Mouse (Mus musculus): ENCODE results near the gene Plscr5. TPM values are rescaled to one million over a fixed set of nuclear protein-coding genes. Genes with fewer than 3 reads are reported as not detected.

The Plscr5 gene
- polyA plus RNA-seq, 1 experiment from 2014 or later = not detected

DNA sequence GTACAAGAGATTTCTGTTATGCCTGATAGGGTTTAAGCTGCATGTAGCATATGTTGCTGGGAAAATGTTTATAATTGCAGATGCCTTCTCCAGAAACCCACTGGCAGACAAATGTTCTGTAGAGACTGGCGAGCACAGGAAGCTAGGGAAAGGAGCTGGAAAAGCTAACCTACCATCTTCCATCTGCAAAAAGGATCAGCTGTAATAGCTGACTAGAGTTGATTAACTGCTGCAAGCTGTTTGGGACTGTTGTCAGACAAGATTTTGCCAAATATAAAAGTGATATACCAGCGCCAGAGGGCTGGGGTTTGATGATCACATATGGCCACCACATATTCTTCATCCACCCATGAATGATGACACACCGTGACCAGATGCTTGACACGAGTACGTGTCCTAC is 6.8 kb downstream of the Plscr5 start:
- Histone ChIP-seq H3K4me3 (ENCODE audit: low read length) (no peak overlapping the region), H3K9ac (ENCODE audit: low read length) (no peak overlapping the region), H3K36me3 (ENCODE audit: control insufficient read depth, insufficient read depth, low read length) (no peaks in the 10 kb centered on the region), H3K27ac (ENCODE audit: low read length) (no peak overlapping the region), H3K4me1 (replicated peaks; ENCODE audit: control insufficient read depth, insufficient read depth, low read length) (no peaks in the 10 kb centered on the region), H3K9me3 (ENCODE audit: control insufficient read depth, low read length) (no peaks in the 10 kb centered on the region), H3K27me3 (ENCODE audit: control insufficient read depth, insufficient read depth, low read depth, low read length) (no peaks in the 10 kb centered on the region), H3K4me2 (ENCODE audit: low read depth, low read length) (no peak overlapping the region)
- WGBS = 75% methylated on average over 5 of the region's 5 CpGs
- ATAC-seq (ENCODE audit: low read depth) = no peak

DNA sequence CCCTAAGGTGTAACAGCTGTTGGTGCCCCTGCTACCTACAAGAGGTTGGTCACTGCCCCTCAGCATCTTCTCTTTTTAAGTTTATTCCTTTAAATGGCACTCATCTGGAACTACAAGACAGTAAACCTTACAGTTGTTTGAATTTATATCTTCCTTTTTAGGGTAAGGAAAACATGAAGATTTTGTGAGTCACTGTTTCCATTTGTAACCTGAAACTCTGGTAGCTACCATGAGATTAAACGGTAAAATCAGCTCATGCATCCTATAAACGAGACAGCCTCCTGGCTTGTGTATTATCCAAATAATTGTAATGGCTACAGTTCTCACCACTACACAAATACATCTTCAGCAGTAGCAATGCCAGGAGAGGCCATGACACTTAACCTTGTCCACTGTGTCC is 11.7 kb downstream of the Plscr5 start:
- H3K9ac ChIP-seq (ENCODE audit: low read length) = no peak overlapping the region
- no peak overlapping the region for H3K4me2 ChIP-seq (ENCODE audit: low read depth, low read length)
- H3K4me1 ChIP-seq (replicated peaks; ENCODE audit: control insufficient read depth, insufficient read depth, low read length) = no peaks in the 10 kb centered on the region
- ATAC-seq (ENCODE audit: low read depth) = no peak
- WGBS = 36% methylated on average over 2 of the region's 2 CpGs
- H3K27ac ChIP-seq (ENCODE audit: low read length) = no peak overlapping the region
- H3K27me3 ChIP-seq (ENCODE audit: control insufficient read depth, insufficient read depth, low read depth, low read length) = no peaks in the 10 kb centered on the region
- H3K9me3 ChIP-seq (ENCODE audit: control insufficient read depth, low read length) = no peaks in the 10 kb centered on the region
- H3K4me3 ChIP-seq (ENCODE audit: low read length) = no peak overlapping the region
- no peaks in the 10 kb centered on the region for H3K36me3 ChIP-seq (ENCODE audit: control insufficient read depth, insufficient read depth, low read length)

DNA sequence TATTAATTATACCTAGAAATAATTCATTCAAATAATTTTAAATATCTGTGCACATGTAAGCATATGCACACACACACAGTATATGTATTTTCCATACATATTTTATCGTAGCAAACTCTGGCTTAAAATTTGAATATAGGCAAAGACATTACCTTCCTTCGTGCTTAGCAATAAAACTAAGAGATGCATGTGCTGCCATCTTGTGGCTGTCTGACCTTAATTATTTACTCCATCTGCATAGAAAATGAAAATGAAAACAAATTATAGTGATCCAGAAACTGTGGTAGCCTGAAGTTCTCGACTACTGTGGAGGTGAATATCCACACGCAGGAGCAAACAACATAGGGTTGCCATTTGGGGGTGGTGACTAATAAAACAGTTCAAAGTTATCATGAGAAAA is 14.6 kb downstream of the Plscr5 start:
- ATAC-seq (ENCODE audit: low read depth) = peak; percentile 34; the same call in 1 of the 2 replicates
- H3K4me3 ChIP-seq (ENCODE audit: low read length) = peak overlapping the region; percentile 25; the same call in 1 of the 2 replicates
- H3K4me1 ChIP-seq (replicated peaks; ENCODE audit: control insufficient read depth, insufficient read depth, low read length) = peaks cover 4% of the 10 kb centered on the region; the same call in 1 of the 2 replicates
- no peaks in the 10 kb centered on the region for H3K9me3 ChIP-seq (ENCODE audit: control insufficient read depth, low read length)
- no peak overlapping the region for H3K9ac ChIP-seq (ENCODE audit: low read length)
- H3K27me3 ChIP-seq (ENCODE audit: control insufficient read depth, insufficient read depth, low read depth, low read length) = no peaks in the 10 kb centered on the region
- peak overlapping the region; percentile 30 for H3K4me2 ChIP-seq (ENCODE audit: low read depth, low read length)
- WGBS = 25% methylated on average over 4 of the region's 4 CpGs
- no peaks in the 10 kb centered on the region for H3K36me3 ChIP-seq (ENCODE audit: control insufficient read depth, insufficient read depth, low read length)
- no peak overlapping the region for H3K27ac ChIP-seq (ENCODE audit: low read length)

DNA sequence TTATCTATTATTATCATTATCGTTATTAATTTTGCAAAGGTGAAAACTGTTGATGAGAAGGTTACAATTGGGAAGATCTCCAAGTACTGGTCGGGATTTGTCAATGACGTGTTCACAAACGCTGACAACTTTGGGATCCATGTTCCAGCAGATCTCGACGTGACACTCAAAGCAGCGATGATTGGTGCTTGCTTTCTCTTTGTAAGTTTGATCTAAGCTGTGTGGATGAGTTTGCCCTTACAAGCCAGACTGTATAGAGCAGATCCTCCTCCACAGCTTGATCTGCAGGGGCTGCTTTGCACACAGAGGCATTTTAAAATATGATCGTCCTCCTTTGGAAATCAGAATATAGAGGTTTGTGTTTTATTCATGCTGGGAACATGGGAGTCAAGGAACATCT is 15.0 kb downstream of the Plscr5 start:
- Histone ChIP-seq H3K9me3 (ENCODE audit: control insufficient read depth, low read length) (no peaks in the 10 kb centered on the region), H3K9ac (ENCODE audit: low read length) (no peak overlapping the region), H3K27me3 (ENCODE audit: control insufficient read depth, insufficient read depth, low read depth, low read length) (no peaks in the 10 kb centered on the region), H3K4me3 (ENCODE audit: low read length) (peak overlapping the region; percentile 25; the same call in 1 of the 2 replicates), H3K27ac (ENCODE audit: low read length) (no peak overlapping the region), H3K36me3 (ENCODE audit: control insufficient read depth, insufficient read depth, low read length) (no peaks in the 10 kb centered on the region), H3K4me2 (ENCODE audit: low read depth, low read length) (peak overlapping the region; percentile 30; the same call in 1 of the 2 replicates), H3K4me1 (replicated peaks; ENCODE audit: control insufficient read depth, insufficient read depth, low read length) (peaks cover 4% of the 10 kb centered on the region; the same call in 1 of the 2 replicates)
- WGBS = 64% methylated on average over 8 of the region's 8 CpGs
- ATAC-seq (ENCODE audit: low read depth) = 0 out of 2 replicates have a peak, but pooled peaks have one; percentile 5

DNA sequence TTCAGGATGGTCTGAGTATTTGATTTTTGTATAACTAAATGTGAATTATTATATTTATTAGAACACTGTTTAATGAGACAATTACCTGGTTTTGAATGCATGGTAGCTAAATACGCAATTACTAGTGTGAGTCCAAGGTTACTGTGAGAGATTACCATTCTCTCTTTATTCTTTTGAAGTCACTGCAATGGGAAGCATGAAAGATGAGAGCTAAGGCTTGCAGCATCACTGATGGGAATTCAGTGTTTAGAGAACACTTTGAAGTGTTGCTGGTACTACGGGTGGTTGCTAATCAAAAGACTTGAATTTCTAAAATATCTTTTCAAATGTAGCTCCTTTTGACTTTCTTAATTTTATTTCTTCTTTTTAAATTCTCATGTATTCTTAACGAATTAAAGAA is 17.1 kb downstream of the Plscr5 start:
- no peak overlapping the region for H3K9ac ChIP-seq (ENCODE audit: low read length)
- WGBS = 73% methylated on average over 3 of the region's 3 CpGs
- H3K27ac ChIP-seq (ENCODE audit: low read length) = no peak overlapping the region
- H3K4me1 ChIP-seq (replicated peaks; ENCODE audit: control insufficient read depth, insufficient read depth, low read length) = peaks cover 4% of the 10 kb centered on the region; the same call in 1 of the 2 replicates
- no peaks in the 10 kb centered on the region for H3K27me3 ChIP-seq (ENCODE audit: control insufficient read depth, insufficient read depth, low read depth, low read length)
- no peak overlapping the region for H3K4me3 ChIP-seq (ENCODE audit: low read length)
- H3K36me3 ChIP-seq (ENCODE audit: control insufficient read depth, insufficient read depth, low read length) = no peaks in the 10 kb centered on the region
- no peak overlapping the region for H3K4me2 ChIP-seq (ENCODE audit: low read depth, low read length)
- no peaks in the 10 kb centered on the region for H3K9me3 ChIP-seq (ENCODE audit: control insufficient read depth, low read length)
- no peak for ATAC-seq (ENCODE audit: low read depth)

DNA sequence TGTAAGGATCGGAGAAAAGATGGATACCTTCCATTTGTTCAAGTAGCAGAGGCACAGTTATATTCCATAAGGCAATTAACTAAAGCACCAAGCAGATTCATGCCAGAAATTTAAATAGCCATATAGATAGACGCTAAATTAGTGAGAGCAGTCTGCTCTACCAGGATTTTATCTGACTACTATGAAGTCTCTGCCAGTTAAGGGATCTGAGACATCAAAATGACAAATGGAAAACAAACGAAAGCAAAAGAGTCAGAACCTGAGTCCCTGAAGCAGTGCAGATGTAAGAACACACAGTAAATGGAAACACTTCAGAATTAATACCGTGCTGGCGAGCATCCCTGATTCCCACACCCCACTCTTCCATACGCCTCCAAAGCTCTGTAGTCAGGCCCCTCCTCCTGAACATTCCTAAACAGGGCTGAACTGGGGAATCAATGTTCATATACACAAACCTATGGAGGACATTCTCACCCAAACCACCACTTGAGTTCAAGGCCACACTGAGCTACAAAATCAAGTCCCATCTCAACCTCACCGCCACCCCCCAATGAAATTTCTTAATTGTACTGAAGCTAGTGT is 17.7 kb downstream of the Plscr5 start:
- no peak overlapping the region for H3K4me3 ChIP-seq (ENCODE audit: low read length)
- H3K9me3 ChIP-seq (ENCODE audit: control insufficient read depth, low read length) = no peaks in the 10 kb centered on the region
- H3K4me1 ChIP-seq (replicated peaks; ENCODE audit: control insufficient read depth, insufficient read depth, low read length) = peaks cover 4% of the 10 kb centered on the region; the same call in 1 of the 2 replicates
- H3K36me3 ChIP-seq (ENCODE audit: control insufficient read depth, insufficient read depth, low read length) = no peaks in the 10 kb centered on the region
- H3K27ac ChIP-seq (ENCODE audit: low read length) = no peak overlapping the region
- H3K9ac ChIP-seq (ENCODE audit: low read length) = no peak overlapping the region
- WGBS = 50% methylated on average over 7 of the region's 7 CpGs
- peak; percentile 57 for ATAC-seq (ENCODE audit: low read depth)
- no peak overlapping the region for H3K4me2 ChIP-seq (ENCODE audit: low read depth, low read length)
- no peaks in the 10 kb centered on the region for H3K27me3 ChIP-seq (ENCODE audit: control insufficient read depth, insufficient read depth, low read depth, low read length)

DNA sequence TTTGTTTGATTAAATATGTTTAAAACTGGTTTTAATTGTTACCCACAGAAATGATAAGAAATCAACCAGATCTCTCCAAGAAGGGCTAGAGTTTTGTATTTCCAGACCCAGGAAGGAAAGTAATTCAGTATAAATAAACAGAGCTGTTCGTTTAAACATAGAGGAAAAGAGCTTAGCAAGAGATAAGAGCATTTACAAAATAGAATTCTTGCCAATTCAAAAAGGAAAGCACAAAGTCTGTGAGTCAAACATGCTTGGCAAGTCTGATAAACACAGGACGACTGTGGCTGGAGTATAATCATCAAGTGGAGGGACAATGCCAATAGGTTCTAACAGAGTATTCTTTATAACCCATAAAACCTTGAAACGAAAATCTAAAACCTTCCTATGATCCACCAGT is 18.3 kb downstream of the Plscr5 start:
- Histone ChIP-seq H3K9me3 (ENCODE audit: control insufficient read depth, low read length) (no peaks in the 10 kb centered on the region), H3K9ac (ENCODE audit: low read length) (no peak overlapping the region), H3K4me1 (replicated peaks; ENCODE audit: control insufficient read depth, insufficient read depth, low read length) (peaks cover 4% of the 10 kb centered on the region; the same call in 1 of the 2 replicates), H3K27me3 (ENCODE audit: control insufficient read depth, insufficient read depth, low read depth, low read length) (no peaks in the 10 kb centered on the region), H3K27ac (ENCODE audit: low read length) (peak overlapping the region; percentile 13; the same call in 1 of the 2 replicates), H3K4me2 (ENCODE audit: low read depth, low read length) (no peak overlapping the region), H3K36me3 (ENCODE audit: control insufficient read depth, insufficient read depth, low read length) (no peaks in the 10 kb centered on the region), H3K4me3 (ENCODE audit: low read length) (no peak overlapping the region)
- WGBS = 11% methylated on average over 3 of the region's 3 CpGs
- ATAC-seq (ENCODE audit: low read depth) = peak; percentile 38; the same call in 1 of the 2 replicates

DNA sequence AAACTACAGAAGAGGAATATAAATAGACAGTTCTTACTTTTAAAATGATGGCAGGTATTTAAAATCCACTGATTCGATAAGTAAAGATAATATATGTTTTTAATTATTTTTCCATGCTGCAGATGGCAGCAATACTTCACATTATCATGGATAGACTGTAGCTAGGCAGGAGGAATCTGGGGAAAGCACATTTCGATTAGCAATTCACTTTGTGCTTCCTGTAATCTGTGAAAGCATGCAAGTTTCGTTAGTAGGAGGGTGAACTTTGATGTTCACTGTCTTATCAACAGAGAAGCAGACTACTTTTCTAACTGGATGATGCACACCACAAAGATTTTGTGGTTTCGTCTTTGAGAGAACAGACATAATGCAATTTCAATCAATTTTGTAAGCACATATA is 24.7 kb downstream of the Plscr5 start:
- no peak overlapping the region for H3K9ac ChIP-seq (ENCODE audit: low read length)
- no peak overlapping the region for H3K27ac ChIP-seq (ENCODE audit: low read length)
- no peak overlapping the region for H3K4me2 ChIP-seq (ENCODE audit: low read depth, low read length)
- 38% methylated on average over 4 of the region's 4 CpGs for WGBS
- H3K36me3 ChIP-seq (ENCODE audit: control insufficient read depth, insufficient read depth, low read length) = no peaks in the 10 kb centered on the region
- ATAC-seq (ENCODE audit: low read depth) = no peak
- no peaks in the 10 kb centered on the region for H3K27me3 ChIP-seq (ENCODE audit: control insufficient read depth, insufficient read depth, low read depth, low read length)
- no peaks in the 10 kb centered on the region for H3K4me1 ChIP-seq (replicated peaks; ENCODE audit: control insufficient read depth, insufficient read depth, low read length)
- no peaks in the 10 kb centered on the region for H3K9me3 ChIP-seq (ENCODE audit: control insufficient read depth, low read length)
- H3K4me3 ChIP-seq (ENCODE audit: low read length) = no peak overlapping the region

DNA sequence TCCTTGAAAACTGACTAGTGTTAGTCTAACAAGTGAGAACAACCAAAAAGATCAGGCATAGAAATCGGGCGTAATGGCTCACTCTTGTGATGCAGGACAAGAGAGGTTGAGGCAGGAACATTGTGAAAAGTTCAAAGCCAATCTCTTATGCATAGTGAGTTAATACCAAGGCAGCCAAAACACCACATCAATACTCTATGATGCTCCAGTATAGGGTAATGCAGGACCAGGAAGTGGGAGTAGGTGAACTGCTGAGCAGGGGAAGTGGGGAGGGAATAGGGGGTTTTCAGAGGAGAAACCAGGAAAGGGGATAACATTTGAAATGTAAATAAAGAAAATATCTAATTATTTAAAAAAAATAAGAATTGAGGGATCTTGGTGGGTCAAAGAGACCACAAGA is 25.2 kb downstream of the Plscr5 start:
- Histone ChIP-seq H3K4me2 (ENCODE audit: low read depth, low read length) (no peak overlapping the region), H3K9ac (ENCODE audit: low read length) (no peak overlapping the region), H3K9me3 (ENCODE audit: control insufficient read depth, low read length) (no peaks in the 10 kb centered on the region), H3K4me3 (ENCODE audit: low read length) (no peak overlapping the region), H3K27me3 (ENCODE audit: control insufficient read depth, insufficient read depth, low read depth, low read length) (no peaks in the 10 kb centered on the region), H3K27ac (ENCODE audit: low read length) (no peak overlapping the region), H3K4me1 (replicated peaks; ENCODE audit: control insufficient read depth, insufficient read depth, low read length) (no peaks in the 10 kb centered on the region), H3K36me3 (ENCODE audit: control insufficient read depth, insufficient read depth, low read length) (no peaks in the 10 kb centered on the region)
- 80% methylated on average over 2 of the region's 2 CpGs for WGBS
- no peak for ATAC-seq (ENCODE audit: low read depth)

Measured in lung, embryonic 16.5 days (tissue).